1 mouse cellular context compared by ENCODE assay signal in genomic region chr10:45537334-45537733, GRCm38 (mm10). TPM values are rescaled to one million over a fixed set of nuclear protein-coding genes. Genes with fewer than 3 reads are reported as not detected.
"Had no signal": no experiment of that assay in that cellular context is flagged by ENCODE, and none has a peak within 500 bp of the region (broad histone marks: within the 10 kb centered on the region; RNA-seq: fewer than 3 reads in every experiment).

No protein-coding gene starts in this region.

RNA-seq across cellular contexts. Expression of gene Lin28b, which starts 51.1 kb away (rescaled TPM):
- total RNA-seq: hematopoietic stem cell, adult 5-6 weeks had no signal
